Mouse (Mus musculus) thymus, adult 18-20 months (tissue): ENCODE results near the gene 9330182L06Rik.

Experiments used
- DNase-seq, 2 experiments: peaks; one replicate each; pipeline ENCODE4 v3.0.0; 2022; ENCODE audit warnings: mixed read lengths in 2 of 2

Gene 9330182L06Rik

GRCm38 (mm10) chr5:9265586-9266279 is at the start of gene 9330182L06Rik:
9330182L06Rik (plus strand) TSS chr5:9266118.
- peak in 1 of 2 experiments; percentile 2 for DNase-seq

GRCm38 (mm10) chr5:9227456-9228008 is 38.4 kb upstream of the 9330182L06Rik start:
- no peak for DNase-seq

GRCm38 (mm10) chr5:9264361-9264760 is 1.6 kb upstream of the 9330182L06Rik start:
- no peak for DNase-seq

DNA sequence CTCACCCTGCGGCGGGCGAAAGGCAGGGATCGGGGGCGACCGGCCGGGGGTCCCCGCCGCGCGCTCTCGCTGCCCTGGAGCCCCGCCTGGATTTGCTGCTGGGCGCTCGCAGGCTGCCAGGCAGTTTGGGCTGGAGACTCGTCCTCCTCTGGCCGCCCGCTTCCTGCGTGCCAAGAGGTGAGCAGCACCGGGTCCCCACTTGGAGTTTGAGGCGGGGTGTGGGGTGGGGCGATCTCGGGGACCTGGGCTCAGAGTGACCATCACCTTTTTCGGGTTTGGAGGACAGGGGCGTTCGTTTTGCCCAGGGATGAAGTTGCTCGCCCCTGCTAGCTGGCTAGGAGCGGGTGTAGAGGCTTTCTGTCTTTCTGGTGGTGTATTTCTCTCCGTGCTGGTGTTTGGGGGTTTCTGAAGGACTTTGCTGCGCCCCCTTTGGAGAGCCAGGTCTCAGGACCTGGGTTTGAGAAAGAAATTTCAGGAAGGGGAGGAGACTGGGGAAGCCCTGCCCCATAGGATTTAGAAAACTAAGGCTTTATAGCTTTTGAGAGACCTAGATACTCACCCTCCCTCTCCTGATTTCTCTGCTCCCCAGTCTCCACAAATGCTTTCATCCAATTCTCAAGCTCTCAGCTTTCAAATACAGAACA is 484 bp downstream of the 9330182L06Rik start:
- DNase-seq: no peak

GRCm38 (mm10) chr5:9269666-9270065 is 3.7 kb downstream of the 9330182L06Rik start:
- no peak for DNase-seq

- DNase-seq: no peak
Observed at GRCm38 (mm10) chr5:9272976-9273375, 7.1 kb downstream of the 9330182L06Rik start.

- DNase-seq: no peak
Observed at GRCm38 (mm10) chr5:9295777-9296549, 30.0 kb downstream of the 9330182L06Rik start.

- DNase-seq: no peak
Observed at GRCm38 (mm10) chr5:9296550-9296928, 30.6 kb downstream of the 9330182L06Rik start.

DNA sequence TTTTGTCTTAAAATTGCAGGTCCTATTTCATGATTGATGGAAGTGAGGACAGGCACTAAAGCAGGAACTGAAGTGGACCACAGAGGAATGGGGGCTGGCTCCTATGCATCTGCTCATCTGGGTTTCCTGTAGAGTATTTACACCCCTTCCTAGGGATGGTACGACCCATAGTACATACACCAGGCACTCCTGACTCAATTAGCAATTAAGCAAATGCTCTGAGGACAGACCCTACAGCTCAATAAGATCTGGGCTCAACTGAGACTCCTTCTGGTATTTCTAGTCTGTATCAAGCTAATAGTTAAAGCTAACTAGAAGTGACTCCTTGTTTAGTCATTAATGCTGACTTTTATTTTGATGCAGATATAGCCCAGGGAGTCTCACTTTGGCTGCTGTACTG is 60.9 kb downstream of the 9330182L06Rik start:
- no peak for DNase-seq

- DNase-seq: no peak
Observed at GRCm38 (mm10) chr5:9327528-9327927, 61.6 kb downstream of the 9330182L06Rik start.

GRCm38 (mm10) chr5:9338756-9339510 is 73.0 kb downstream of the 9330182L06Rik start:
- DNase-seq: no peak

DNA sequence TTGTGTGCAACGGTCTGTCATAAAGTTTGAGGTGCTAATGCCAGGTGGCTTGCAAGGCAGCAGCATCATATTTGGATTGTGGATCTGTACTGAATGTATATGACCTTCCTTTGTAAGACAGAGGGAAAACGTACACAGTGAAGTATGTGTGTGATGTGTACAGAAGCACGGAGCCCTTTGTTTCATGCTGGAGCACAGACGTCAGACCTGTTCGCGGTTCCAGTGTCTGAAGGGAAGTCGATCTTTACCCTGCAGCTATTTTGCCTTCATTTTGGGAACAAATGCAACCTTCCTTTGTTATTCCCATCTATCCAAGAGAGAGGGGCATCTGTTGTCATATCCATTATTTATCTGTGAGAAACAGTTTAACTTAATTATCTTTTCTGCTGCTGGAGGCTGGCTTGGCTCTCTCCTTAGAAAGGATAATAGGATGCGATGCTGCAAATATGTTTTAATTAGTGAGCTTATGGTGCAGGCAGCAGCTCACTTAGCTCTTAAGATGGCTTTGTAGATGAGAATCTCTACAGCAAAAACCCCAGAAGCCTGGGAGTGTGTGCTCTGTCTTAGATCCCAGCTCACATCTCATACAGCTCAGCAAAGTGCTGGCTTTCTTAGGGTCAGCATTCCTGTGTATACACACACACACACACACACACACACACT is 73.7 kb downstream of the 9330182L06Rik start:
- DNase-seq: no peak

DNA sequence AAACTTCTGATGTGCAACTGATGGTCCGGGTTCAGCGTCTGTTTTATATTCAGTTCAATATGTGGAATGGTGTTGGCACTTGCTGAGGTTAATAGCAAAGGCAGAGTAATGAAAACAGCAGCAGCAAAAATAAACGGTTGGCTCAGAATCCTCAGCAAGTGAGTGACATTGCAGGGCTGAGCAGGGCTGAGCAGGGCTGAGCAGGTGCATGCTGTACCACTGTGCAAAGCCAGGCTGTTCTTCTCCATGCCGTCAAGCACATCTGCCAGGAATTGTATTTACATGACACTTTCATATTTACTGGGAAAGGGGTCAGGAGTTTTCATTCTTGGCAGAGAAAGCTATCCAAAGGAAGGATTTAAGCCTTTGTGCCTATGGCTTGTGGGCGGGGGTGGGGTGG is 78.7 kb downstream of the 9330182L06Rik start:
- no peak for DNase-seq

- DNase-seq: no peak
Observed at GRCm38 (mm10) chr5:9345038-9345617, 79.2 kb downstream of the 9330182L06Rik start.

DNA sequence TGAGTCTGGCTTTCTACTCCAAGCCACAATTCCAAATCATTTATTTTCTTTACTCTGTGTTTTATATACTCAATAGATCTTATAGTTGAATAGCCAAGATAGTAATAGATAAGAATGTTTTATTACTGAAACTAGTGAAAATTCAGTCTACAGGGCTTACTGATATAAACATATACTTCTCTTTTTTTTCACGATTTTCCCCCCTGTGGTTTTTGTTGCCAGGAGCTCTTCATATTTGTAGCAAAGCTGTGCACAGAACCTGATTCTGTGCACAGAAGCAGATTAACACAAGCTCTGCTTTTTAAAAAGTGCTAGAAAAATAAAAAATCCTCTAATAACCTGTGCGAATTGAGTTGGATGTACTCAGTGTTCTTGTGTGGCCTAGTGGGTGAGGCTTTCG is 79.7 kb downstream of the 9330182L06Rik start:
- no peak for DNase-seq

GRCm38 (mm10) chr5:9346510-9346909 is 80.6 kb downstream of the 9330182L06Rik start:
- DNase-seq: no peak

- DNase-seq: no peak
Observed at GRCm38 (mm10) chr5:9352163-9352562, 86.2 kb downstream of the 9330182L06Rik start.

- no peak for DNase-seq
Observed at GRCm38 (mm10) chr5:9352646-9353045, 86.7 kb downstream of the 9330182L06Rik start.

DNA sequence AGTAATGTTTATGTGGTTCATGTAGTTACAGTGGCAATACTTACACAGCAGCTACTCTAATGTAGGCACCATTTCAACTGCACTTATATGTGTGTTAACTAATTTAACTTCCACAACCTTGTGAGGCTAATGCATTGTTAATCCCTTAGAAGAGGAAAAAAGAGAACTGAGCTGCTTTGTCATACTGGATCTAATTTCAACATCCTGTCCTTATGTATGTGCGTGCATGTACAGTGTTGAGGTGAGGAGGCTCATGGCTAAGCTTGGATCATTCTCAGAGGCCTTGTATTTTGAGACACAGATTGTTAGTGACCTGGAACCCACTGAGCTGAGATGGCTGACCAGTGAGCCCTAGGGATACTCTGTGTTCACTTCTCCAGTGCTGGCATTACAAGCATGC is 88.3 kb downstream of the 9330182L06Rik start:
- no peak for DNase-seq

DNA sequence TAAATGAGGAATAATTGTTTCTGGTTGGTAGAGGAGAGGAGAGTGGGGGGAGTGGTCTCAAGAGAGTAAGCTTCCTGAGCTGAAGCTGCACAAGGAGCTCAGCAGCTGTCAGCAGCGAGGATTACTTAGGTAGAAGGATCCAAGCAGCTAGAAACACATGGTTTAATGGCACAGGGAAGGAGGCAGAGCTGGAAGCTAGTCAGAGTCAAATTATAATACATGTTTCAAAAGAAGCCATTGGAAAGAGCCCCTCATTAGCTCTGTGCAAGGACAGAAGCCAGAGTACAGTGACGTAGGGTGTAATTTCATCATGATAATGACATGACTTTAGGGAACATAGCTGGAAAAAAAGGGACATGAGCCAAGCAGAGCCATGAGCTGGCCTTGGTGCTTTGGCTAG is 92.2 kb downstream of the 9330182L06Rik start:
- no peak for DNase-seq

GRCm38 (mm10) chr5:9361982-9362661 is 96.2 kb downstream of the 9330182L06Rik start:
- DNase-seq: no peak
